Mouse (Mus musculus) heart, adult 2 months (tissue): ENCODE data around the gene Zfp871. TPM values are rescaled to one million over a fixed set of nuclear protein-coding genes. Genes with fewer than 3 reads are reported as not detected.
"Not testable (repeated sequence)": the region's sequence is repeated elsewhere in the genome, so short reads cannot be mapped to it uniquely, and the experiment has no call there.

Experiments used
- DNase-seq, 2 experiments: peaks; one replicate each; pipeline ENCODE4 v3.0.0; 2021
- H3K27ac ChIP-seq: fragments of 200-600 bp; 2 replicates; pipeline ENCODE4 v1.8.1; 2022
- H3K27me3 ChIP-seq: fragments of 200-500 bp; 2 replicates; pipeline ENCODE4 v1.6.1; 2012; ENCODE audit warnings: mild to moderate bottlenecking, low read length, inconsistent platforms, mixed read lengths; ENCODE audit not compliant: control insufficient read depth, insufficient read depth
- H3K36me3 ChIP-seq: fragments of 200-500 bp; 2 replicates; pipeline ENCODE4 v1.6.1; 2012; ENCODE audit warnings: low read length, inconsistent platforms; ENCODE audit not compliant: control insufficient read depth, insufficient read depth
- H3K4me1 ChIP-seq: fragments of 200-500 bp; 2 replicates; pipeline ENCODE4 v1.6.1; 2011; ENCODE audit warnings: low read length; ENCODE audit not compliant: control insufficient read depth, insufficient read depth
- H3K4me3 ChIP-seq: fragments of 200-600 bp; 2 replicates; pipeline ENCODE4 v1.8.1; 2022
- H3K79me2 ChIP-seq: fragments of 200-500 bp; replicated peaks from 2 replicates; pipeline ENCODE4 v1.6.1; 2012; ENCODE audit warnings: mild to moderate bottlenecking, inconsistent platforms, low read length, moderate library complexity, mixed read lengths; ENCODE audit not compliant: control insufficient read depth, insufficient read depth
- H3K9ac ChIP-seq: fragments of 200-500 bp; 2 replicates; pipeline ENCODE4 v1.6.1; 2012; ENCODE audit warnings: low read depth, mild to moderate bottlenecking, control low read depth, inconsistent platforms, low read length, mixed read lengths
- CTCF ChIP-seq: fragments of 200-600 bp; IDR thresholded peaks from 2 replicates; pipeline ENCODE4 v1.8.1; 2022; ENCODE audit warnings: antibody characterized with exemption, mild to moderate bottlenecking, moderate library complexity
- EP300 ChIP-seq: fragments of 200-500 bp; IDR thresholded peaks from 2 replicates; pipeline ENCODE4 v1.6.1; 2011; ENCODE audit warnings: low read depth, low read length, control low read depth; ENCODE audit not compliant: insufficient read depth
- POLR2A ChIP-seq: fragments of 200-500 bp; IDR thresholded peaks from 2 replicates; pipeline ENCODE4 v1.6.1; 2011; ENCODE audit warnings: mild to moderate bottlenecking, low read depth, low read length, control low read depth; ENCODE audit not compliant: insufficient read depth
- WGBS: fragments of 180-500 bp; shearing (Covaris S2); methylation state at CpG from one replicate; pipeline ENCODE4 v1.1.7; 2018; 5-methylcytosine and 5-hydroxymethylcytosine counted together
- intact Hi-C: fragments of 180-260 bp; cut with DNase I; formaldehyde crosslinking; loops from one replicate; pipeline ENCODE4 v1.15.1; 2025
- polyA plus RNA-seq: library from polyadenylated mRNA; depleted of rRNA; stranded (reverse); fragments of >200 nt; gene quantifications from 2 replicates; pipeline ENCODE4 v1.2.3, GENCODE M21; 2012
- total RNA-seq, 2 experiments: library from RNA; stranded (reverse); gene quantifications; 2 replicates each; pipeline ENCODE4 v1.2.3; 2021

Gene Zfp871
- total and polyA plus RNA-seq, 3 experiments = 8.6 to 27.3 (median 25.7) TPM

GRCm38 (mm10) chr17:32753634-32754033 is 34.5 kb downstream of the Zfp871 start:
- Histone ChIP-seq H3K27me3 (no peaks in the 10 kb centered on the region), H3K36me3 (no peaks in the 10 kb centered on the region), H3K9ac (no peak overlapping the region), H3K4me3 (no peak overlapping the region), H3K4me1 (no peaks in the 10 kb centered on the region), H3K79me2 (no peaks in the 10 kb centered on the region), H3K27ac (no peak overlapping the region)
- intact Hi-C loops = no loop called here
- WGBS = 16% methylated on average over 12 of the region's 12 CpGs
- TF ChIP-seq CTCF (peak; percentile 50), EP300 (no peak)
- peak in 1 of 2 experiments; percentile 19 for DNase-seq

- Histone ChIP-seq H3K79me2 (no peaks in the 10 kb centered on the region), H3K36me3 (no peaks in the 10 kb centered on the region), H3K9ac (no peak overlapping the region), H3K4me3 (no peak overlapping the region), H3K27me3 (no peaks in the 10 kb centered on the region), H3K27ac (no peak overlapping the region), H3K4me1 (no peaks in the 10 kb centered on the region)
- intact Hi-C loops = no loop called here
- WGBS = 36% methylated on average over 6 of the region's 6 CpGs
- no peak for DNase-seq
- TF ChIP-seq POLR2A = no peak
- no peak for TF ChIP-seq CTCF
- no peak for TF ChIP-seq EP300
These were observed 35.2 kb downstream of the Zfp871 start for GRCm38 (mm10) chr17:32752813-32753360.

GRCm38 (mm10) chr17:32750611-32751010 is 37.5 kb downstream of the Zfp871 start:
- 32% methylated on average over 5 of the region's 5 CpGs for WGBS
- H3K79me2 ChIP-seq = no peaks in the 10 kb centered on the region
- intact Hi-C loops = no loop called here
- H3K36me3 ChIP-seq = no peaks in the 10 kb centered on the region
- DNase-seq = no peak
- H3K4me1 ChIP-seq = no peaks in the 10 kb centered on the region
- H3K27me3 ChIP-seq = no peaks in the 10 kb centered on the region
- H3K27ac ChIP-seq = no peak overlapping the region
- TF ChIP-seq CTCF (no peak), POLR2A (no peak), EP300 (no peak)
- no peak overlapping the region for H3K9ac ChIP-seq
- H3K4me3 ChIP-seq = no peak overlapping the region

GRCm38 (mm10) chr17:32741057-32741456 is 47.0 kb downstream of the Zfp871 start:
- Histone ChIP-seq H3K79me2 (no peaks in the 10 kb centered on the region), H3K36me3 (no peaks in the 10 kb centered on the region), H3K4me3 (no peak overlapping the region), H3K4me1 (no peaks in the 10 kb centered on the region), H3K27me3 (no peaks in the 10 kb centered on the region), H3K9ac (no peak overlapping the region), H3K27ac (no peak overlapping the region)
- intact Hi-C loops = no loop called here
- TF ChIP-seq POLR2A (no peak), CTCF (no peak), EP300 (no peak)
- no peak for DNase-seq
- WGBS = 73% methylated on average over 1 of the region's 1 CpGs

GRCm38 (mm10) chr17:32738406-32738805 is 49.7 kb downstream of the Zfp871 start:
- intact Hi-C loops = no loop called here
- no peaks in the 10 kb centered on the region for H3K79me2 ChIP-seq

GRCm38 (mm10) chr17:32729029-32729428 is 59.1 kb downstream of the Zfp871 start:
- Histone ChIP-seq H3K4me3 (no peak overlapping the region), H3K36me3 (no peaks in the 10 kb centered on the region), H3K27ac (no peak overlapping the region), H3K4me1 (no peaks in the 10 kb centered on the region), H3K27me3 (no peaks in the 10 kb centered on the region), H3K79me2 (no peaks in the 10 kb centered on the region), H3K9ac (no peak overlapping the region)
- DNase-seq = no peak
- TF ChIP-seq CTCF (peak; percentile 61), POLR2A (no peak)
- 69% methylated on average over 3 of the region's 3 CpGs for WGBS
- intact Hi-C loops = no loop called here

More at GRCm38 (mm10) chr17:32738406-32738805, 49.7 kb downstream of the Zfp871 start:
- Histone ChIP-seq H3K36me3 (no peaks in the 10 kb centered on the region), H3K27ac (no peak overlapping the region), H3K9ac (no peak overlapping the region), H3K4me1 (no peaks in the 10 kb centered on the region), H3K27me3 (no peaks in the 10 kb centered on the region), H3K4me3 (no peak overlapping the region)
- 64% methylated on average over 1 of the region's 1 CpGs for WGBS
- no peak for DNase-seq
- TF ChIP-seq EP300 (no peak), POLR2A (no peak), CTCF (no peak)

- H3K9ac ChIP-seq, H3K36me3 ChIP-seq, H3K27me3 ChIP-seq, H3K27ac ChIP-seq, H3K4me3 ChIP-seq, intact Hi-C loops, DNase-seq, H3K79me2 ChIP-seq, H3K4me1 ChIP-seq: not testable (repeated sequence)
These were observed 61.7 kb downstream of the Zfp871 start for GRCm38 (mm10) chr17:32726360-32726759.
